Mouse (Mus musculus) common myeloid progenitor, adult 5-6 weeks (primary cell): ENCODE results near the gene Ddr1. TPM values are rescaled to one million over a fixed set of nuclear protein-coding genes. Genes with fewer than 3 reads are reported as not detected.

ENCODE experiments used
- ATAC-seq: replicated peaks from 2 replicates; pipeline ENCODE4 v1.8.0; 2016; ENCODE audit warnings: low read depth, mild to moderate bottlenecking, moderate TSS enrichment, inconsistent platforms; ENCODE audit not compliant: poor library complexity, severe bottlenecking
- total RNA-seq: library from RNA; stranded (forward); fragments of 200-1000, 187-1606 nt; gene quantifications from 2 replicates; pipeline ENCODE4 v1.2.3, GENCODE M21; 2017

Ddr1 gene
- total RNA-seq, 1 experiment from 2014 or later: not detected

DNA sequence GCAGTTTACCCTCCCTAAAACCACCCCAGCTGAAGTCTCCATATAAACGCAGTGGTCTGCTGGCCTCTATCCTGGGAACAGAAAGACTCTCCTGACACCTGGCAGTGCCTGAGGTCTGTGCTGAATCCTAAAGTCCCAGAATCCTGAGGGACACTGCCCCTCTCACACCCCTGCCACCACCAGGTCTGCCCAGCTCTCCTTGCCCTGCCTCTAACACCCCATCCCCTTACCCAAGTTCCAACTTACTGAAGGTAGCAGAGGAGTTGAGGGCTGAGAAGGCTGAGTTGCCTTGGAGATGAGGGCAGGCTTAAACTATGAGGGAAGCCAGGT is 7.0 kb downstream of the Ddr1 start:
- no peak for ATAC-seq

DNA sequence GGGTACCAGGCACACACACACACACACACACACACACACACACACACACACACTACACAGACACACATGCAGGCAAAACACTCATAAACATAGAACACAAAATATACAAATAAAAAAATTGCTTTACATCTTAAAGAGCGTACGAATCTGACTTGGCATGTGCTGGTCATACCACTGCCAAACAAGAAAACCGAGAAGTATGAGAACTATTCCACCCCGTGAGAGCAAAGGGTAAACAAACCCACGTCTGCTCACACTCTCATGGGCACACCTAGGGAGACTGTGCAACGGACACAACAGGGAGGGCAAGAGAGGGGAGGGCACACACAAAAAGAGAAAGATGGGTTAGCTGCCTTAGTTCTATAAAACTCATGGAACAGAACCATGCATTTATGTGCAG is 7.7 kb downstream of the Ddr1 start:
- no peak for ATAC-seq

DNA sequence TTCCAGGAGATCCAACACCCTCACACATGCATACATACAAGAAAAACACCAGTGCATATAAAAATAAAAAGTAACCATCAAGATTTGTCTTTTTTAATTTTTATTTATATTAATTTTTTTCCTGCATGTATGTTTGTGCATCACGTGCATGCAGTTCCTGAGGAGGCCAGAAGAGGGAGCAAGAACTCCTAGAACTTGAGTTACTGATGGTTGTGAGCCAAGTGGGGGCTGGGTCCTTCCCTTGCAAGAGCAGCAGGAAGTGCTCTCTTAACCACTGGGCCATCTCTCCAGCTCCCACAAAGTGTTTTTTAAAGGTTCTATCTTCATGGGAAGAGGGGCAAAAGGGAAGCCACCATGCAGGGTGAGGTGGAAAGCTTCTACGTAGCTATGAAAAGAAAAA is 9.1 kb downstream of the Ddr1 start:
- ATAC-seq: no peak

DNA sequence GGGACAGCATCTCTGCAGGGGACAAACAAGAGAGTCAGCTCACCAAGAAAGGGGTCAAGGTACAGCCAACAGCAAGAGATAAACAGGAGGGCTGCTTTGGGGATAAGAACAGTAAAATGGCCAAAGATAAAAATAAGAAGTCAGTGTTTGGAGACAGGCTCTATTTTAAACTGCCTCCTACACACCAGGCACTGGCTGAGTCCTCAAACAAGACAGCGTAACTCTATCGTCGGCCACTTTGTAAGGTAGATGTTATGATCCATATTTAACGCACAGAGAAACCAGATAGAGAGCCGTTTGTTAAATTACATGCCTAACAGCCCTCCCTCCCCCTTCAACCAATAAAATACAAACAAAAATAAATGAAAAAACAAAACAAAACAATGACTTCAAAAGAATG is 10.5 kb downstream of the Ddr1 start:
- no peak for ATAC-seq

DNA sequence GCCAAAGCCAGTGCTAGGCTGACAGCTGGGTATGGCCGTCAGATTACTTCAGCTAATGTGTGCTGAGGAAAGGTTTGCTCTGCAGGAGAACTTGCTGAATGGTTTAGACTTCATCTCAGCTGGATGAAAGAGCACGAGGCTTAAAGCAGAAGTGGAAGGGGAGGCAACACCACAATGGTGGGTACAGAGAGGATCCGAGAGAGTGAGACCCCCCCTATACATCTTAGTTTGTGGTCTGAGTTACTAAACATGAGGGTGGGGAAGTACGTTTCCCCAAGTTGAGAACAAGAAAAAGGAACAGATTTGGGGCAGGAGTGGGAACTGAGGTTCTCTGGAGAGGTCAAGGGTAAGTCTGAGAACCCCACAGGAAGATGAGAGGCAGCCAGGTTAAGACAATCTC is 12.1 kb downstream of the Ddr1 start:
- ATAC-seq: peak; percentile 71

DNA sequence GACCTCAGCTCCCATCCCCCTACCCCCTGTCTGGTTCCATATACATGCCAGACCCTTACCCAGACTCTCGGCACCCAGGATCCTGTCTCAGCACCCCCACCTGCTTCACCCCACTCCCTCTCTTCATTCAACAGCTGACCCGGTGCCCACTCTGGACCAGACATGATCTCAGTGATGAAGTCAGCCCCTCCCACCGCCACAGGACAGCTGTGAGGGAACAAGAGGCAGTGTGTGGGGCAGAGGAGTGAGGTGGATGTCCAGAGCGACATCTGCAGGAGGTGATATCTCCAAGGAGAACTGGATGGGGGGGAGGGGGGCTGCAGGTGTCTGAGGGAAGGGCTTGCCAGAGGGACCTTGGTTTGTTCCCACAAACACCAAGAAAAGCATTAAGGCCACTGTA is 12.6 kb downstream of the Ddr1 start:
- ATAC-seq: no peak

DNA sequence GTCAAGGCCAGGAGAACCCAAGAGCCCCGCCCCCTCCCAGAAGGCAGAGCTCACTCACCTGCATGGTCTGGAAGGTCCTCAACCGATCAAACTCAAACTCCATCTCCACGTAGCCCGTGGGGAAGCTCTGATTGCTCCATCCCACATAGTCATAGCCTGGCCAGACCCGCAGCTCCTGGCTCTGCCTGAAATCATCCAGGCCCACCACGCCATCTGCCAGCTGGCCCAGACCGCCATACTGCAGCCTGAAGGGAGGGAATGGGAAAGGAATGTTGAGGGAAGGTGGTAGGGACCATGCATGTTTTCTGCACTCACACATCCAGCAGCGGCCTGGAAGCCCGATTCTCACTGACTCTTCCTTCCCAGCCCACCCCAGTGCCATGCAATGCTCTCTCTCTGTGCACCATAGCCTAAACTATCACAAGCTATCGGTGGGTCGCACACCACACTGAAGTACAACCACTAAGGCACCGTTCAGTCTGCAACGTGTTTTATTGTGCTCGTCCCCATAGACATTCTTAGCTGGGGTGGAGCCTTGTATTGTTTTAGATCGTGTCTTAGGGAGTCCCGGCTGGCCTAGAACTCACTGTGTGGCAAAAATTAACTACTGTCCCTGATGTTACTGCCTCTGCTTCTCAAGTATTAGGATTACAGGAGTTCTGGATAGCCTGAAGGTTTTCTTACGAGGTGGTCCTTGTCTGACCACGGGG is 14.3 kb downstream of the Ddr1 start:
- no peak for ATAC-seq

DNA sequence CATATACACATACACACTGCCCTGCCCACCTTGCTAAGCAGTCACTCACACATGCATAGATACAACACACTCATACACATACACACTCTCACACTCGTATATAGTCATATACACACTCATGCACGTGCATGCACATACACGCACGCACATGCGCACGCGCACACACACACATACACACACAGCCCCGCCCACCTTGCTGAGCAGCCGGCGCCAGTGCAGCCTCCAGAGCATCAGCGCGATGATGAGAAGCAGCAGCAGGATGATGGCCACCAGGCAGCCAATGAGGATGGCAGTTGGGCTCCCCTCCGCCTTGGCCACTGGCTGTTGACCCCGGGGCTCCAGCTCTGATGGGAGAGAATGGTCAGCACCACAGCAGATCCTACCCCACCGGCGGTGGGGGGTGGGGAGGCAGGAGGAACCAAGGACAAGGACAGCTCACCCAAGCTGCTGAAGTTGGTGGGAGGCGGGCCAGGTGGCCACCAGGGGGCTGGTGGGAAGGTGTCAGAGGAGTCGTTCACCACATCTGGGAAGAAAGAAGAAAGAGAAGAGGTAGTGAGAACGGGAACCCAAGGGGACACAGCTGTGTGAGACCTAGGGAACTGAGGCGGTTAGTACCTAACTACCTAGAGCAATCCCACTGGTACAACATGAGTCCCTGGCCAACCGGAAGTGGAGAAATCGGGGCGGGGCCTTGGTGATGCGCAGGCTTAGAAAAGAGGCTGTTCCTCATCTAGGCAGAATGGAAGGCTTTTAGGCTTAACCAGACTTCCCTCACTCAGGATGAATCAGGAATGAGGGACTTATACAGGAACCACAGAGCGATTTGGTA is 15.9 kb downstream of the Ddr1 start:
- peak; percentile 59 for ATAC-seq

DNA sequence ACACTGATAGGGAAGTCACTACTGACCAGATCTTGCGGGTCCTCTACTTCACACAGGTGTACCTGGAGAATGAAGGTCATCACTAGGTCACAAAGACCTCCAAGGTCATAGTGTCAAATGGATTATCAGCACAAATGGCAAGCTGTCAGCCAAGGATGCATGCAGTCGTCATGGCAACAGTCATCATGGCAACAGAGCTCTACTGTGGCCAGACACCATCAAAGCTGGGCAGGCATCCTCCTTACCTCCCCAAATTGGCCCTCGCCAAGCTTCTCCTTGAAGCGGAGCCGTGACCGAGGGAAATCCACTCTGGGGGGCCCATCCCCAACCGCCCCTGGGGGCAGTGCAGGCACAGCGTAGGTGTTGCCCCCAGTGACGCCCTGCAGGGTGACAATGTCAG is 19.4 kb downstream of the Ddr1 start:
- ATAC-seq: no peak

DNA sequence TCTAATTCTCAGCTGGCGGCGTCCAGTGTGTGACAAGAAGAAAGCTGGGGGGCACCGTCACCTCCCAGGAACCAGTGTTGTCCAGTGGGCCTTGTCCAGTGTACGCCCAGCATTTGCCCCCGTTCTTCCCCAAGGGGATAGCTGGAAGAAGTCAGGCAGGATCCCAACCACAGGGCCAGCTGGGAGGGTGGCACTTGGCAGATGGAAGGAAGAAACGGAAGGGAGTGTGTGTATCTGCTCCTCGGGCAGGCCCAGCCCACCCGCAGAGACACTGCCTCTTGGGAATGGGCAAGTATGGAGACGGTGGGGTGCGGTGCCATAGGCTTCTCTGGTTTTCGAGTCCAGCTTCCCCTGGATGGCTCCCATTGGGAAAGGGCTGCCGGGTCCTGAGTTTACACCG is 22.4 kb downstream of the Ddr1 start:
- no peak for ATAC-seq

DNA sequence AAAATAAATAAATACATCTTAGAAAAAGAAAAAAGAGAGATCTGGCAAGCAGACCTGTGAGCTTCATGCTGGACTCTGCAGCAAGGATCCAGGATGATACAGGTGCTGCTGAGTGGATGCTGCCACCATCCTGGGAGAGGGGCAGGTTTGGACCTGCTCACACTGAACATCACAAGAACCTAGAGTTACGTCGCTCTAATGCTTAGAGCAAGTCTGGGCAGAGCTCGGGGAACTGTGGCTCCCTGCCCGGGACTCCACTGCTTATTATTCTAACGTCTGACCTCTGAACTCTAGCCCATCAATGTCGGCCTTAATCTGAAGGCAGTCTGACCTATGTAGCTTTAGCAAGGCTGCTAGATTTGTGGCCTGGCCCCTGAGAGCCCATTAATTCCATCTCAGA is 23.8 kb downstream of the Ddr1 start:
- no peak for ATAC-seq

DNA sequence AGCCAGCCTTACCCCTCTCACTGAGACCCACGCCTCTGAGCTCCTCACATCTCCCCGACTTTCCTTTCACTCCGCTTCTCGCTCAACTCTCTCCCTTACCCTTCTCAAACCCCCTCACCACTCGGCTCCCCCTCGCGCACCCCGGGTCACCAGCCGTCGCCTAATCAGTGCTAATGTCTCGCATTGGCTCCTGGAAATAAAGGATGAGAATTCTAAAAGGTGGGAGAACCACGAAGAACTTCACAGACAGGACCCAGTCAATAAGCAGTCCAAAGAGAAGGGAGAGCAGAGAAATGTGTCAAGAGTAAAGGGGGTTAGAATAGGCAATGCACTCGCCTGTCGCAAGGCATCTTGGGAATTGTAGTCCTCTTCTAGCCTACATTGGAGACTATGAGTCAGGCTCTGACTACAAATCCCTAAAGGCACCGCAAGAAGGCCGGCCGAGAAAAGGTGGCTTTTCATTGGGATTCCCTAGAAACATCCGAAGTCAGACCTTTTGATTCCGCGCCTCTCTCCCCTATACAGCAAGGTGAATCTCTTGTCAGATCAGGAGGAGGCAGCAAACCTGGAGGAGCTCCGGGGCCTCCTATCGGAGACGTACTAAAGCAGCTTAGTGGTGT is 30.9 kb downstream of the Ddr1 start, which contains the start of gene Gtf2h4:
Gene Gtf2h4, minus strand, starts transcription at position 324 of the 620 bp plus-strand sequence.
- peak; percentile 100 for ATAC-seq

DNA sequence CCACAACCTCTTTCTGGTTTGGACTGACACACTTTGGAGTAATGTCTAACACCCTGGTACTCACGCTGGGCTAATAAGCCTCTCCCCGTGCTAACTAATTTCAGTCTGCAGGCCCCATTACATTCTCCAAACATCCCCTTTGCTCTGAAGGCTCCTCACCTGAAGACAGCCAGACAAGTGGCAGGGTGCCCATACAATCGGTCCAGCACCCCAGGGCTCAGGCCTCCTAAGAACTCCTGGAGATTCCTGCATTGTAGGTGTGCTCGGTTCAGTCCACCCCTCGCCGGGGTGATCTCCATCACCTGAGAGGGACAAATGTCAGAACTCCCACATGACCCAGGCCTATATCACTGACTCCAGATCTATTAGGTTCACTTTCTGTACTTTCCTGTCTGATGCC is 31.9 kb downstream of the Ddr1 start:
- ATAC-seq: no peak

DNA sequence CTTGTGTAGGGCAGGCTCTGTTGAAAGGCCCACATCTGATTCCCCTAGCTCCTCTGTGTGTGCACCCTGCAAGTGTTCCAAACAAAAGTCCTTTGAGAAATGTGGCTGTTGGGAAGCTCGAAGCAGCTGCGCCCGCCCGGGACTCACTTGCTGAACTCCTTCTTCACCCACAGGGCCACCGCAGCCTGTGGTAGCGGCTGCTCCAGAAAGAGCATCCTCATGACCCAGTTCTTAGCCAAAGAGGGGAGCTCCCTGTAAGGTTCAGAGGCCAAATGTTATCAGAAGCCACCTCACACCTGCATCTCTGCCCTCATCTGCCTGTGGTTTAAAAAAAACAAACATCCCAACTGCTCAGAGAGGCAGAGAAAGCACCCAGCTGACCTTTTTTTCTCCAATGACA is 32.6 kb downstream of the Ddr1 start:
- no peak for ATAC-seq

DNA sequence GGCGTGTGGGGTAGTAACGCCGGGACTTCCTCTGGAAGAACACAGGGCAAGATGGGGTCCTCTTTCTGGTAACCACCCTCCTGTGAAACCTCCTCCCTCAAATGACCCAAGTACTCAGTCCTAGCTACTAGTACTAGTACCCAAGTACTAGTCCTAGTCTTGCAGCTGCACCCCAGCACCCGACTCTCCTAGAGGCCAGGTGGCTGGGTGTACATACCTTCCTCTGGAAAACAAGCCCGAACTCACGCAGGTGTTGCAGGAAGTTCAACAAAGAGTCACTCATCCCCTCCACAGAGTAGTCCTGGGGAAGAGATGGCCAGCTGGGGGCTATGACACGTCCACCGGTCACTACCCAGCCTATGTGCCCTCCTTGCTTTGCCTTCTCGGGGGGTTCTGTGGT is 34.7 kb downstream of the Ddr1 start:
- no peak for ATAC-seq

DNA sequence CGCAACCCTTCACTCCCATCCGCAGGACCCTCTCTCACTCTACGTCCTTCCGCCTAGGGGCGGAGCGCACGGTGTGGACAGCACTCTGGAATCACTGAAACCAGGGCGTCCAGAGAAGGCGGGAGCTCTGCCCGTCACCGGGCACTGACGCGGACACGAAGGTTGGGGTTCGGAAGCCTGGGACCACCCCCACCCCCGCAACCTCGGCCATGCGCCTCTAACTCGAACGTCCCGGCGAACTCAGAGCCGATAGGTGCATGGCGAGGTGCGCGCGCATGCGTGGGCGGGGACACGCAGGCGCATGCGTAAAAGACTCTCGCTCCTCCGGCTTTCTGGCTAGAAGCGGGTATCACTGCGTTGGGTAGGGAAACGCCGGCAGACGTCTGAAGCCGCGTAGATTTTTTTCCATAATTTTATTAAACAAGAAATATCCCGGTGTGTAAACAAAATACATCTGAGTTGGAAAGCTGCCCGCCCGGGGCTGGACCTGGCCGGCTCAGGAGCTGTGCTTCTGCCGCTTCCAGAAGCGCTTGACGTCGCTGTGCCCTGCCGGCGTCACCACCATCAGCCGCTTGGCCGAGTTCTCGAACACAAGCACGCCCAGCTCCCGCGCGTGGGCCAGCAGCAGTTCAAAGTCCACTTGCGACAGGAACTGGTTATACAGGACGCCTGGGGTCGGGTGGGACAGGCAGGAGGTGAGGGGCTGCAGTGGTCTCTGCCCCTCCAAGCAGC is 36.9 kb downstream of the Ddr1 start, which contains the start of gene Vars2:
Gene Vars2, minus strand, starts transcription at position 259 of the 732 bp plus-strand sequence.
- ATAC-seq: peak; percentile 80

DNA sequence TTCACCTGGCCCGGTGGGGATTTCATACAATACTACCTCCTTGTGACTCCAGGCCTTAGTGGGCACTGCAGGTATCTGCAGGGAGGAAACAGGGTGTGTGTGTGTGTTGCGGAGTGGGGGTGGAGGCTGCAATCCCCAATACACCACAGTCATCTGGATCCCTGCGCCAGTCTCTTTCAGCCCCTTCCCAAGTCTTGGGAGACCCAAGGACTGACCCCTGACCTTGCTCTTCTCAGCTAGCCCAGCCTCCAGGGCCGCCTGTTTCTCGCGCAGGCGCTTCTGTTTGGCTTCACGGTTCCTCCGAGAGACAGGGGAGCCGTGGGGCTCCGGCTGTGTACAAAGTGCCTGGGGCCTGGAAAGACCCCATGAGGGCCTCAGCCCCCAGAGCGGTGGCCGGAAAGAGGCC is 37.6 kb downstream of the Ddr1 start:
- ATAC-seq: peak; percentile 20

DNA sequence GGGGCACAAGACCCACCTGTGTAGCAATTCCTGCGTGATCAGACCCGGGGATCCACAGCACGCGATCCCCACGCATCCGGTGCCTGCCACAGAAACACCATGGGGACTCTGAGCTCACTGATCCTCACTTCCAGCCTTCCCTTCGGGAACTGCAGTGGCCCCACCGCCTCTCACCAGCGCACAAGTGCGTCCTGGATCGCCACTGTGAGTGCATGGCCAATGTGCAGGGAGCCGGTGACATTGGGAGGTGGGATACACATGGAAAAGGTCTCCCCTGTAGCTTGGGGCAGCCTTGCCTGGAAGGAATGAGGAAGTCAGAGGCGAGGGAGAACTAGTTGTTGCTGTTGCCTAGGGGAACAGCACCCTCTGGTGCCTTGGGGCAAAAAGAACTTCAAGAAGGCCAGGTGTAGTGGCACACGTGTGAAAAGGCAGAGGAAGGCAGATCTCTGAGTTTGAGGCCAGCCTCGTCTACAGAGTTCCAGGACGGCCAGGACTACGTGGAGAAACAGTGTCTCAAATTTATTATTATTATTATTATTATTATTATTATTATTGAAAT is 38.4 kb downstream of the Ddr1 start:
- peak; percentile 34 for ATAC-seq

DNA sequence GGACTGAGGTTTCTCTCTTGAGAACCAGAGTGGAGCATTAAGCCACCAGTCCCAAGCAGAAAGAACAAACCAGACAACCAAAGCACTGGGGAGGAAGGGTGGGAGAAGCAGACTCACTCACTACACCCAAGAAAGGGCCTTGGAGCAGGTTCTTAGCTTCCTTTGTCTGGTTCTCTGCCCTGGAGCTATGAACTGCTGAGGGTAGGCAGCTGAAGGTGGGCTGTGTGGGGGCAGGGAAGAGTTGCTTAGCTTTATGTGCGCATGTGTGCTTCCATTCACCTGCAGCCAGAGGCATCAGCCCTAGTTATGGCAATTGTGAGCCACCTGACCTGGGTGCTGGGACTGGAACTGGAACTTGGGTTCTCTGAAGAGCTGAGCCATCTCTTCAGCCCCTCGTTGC is 51.3 kb downstream of the Ddr1 start:
- no peak for ATAC-seq

DNA sequence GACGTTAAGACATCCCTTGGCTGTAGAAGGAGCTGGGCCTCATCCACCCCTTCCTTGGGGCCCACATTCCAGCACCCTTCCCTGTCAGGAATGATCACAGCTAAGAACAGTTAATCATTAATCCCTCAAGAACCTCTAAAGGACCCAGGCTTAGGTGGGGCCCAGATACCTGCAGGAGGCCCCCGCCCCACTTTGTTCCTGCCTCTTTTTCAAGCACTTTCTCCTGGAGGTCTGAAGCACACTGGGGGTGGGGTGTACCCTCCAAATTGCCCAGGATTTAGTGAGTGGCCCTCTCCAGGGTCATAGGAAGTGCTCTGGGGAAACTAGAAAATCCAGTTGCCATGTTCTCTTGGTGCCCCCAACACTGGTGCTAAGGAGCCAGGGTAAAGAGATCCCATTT is 55.0 kb downstream of the Ddr1 start:
- no peak for ATAC-seq
